Mouse (Mus musculus) layer of hippocampus, adult 8-10 months (tissue): ENCODE data around the gene Sf3a2. TPM values are rescaled to one million over a fixed set of nuclear protein-coding genes. Genes with fewer than 3 reads are reported as not detected.

Source experiments
- DNase-seq, 2 experiments: peaks; one replicate each; pipeline ENCODE4 v3.0.0; 2022; ENCODE audit warnings: low spot score in 2 of 2
- total RNA-seq, 4 experiments: library from RNA; stranded (reverse); gene quantifications; 2 replicates each; pipeline ENCODE4 v1.2.4; 2022

Gene Sf3a2
- total RNA-seq, 4 experiments from 2014 or later, result 43.3 to 60.0 (median 50.2) TPM

DNA sequence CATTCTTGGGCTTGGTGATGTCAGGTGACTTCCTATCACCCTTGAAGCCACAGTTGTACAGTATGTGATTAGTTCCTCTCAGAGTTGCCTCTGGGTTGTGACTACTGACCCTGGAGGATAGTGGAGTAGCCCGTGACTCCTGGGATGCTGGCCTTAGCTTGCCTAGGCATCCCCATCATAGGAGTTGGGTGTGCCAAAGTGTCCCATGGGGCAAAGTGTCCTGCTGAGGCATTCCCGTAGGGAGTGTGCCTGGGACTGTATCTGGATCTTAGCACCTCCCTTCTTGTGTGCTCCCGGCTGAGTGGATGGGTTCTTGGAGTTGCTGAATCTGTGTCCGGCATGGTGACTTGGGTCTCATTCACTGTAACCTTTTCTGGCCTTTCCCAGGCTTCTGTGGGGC lies 23.0 kb upstream of the Sf3a2 start:
- no peak for DNase-seq

DNA sequence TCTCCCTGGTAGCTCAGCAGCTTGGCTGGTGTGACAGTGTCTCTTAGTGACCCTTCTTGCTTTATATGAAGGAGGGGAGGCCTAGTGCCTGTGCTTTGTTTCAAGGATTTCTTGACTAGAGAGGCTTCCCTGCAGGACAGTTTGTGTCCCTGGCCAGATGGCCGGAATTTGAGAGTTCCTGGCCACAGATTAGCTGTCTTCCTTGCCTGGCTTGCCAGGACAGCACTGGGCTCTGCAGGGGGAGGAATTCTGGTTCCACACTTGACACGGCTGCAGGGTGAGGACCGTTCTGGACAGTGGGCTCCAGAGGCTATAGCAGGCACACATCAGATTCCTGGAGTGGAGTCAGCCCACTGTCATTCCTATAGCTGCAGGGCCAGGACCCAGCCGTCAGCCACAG lies 22.3 kb upstream of the Sf3a2 start:
- no peak for DNase-seq

DNA sequence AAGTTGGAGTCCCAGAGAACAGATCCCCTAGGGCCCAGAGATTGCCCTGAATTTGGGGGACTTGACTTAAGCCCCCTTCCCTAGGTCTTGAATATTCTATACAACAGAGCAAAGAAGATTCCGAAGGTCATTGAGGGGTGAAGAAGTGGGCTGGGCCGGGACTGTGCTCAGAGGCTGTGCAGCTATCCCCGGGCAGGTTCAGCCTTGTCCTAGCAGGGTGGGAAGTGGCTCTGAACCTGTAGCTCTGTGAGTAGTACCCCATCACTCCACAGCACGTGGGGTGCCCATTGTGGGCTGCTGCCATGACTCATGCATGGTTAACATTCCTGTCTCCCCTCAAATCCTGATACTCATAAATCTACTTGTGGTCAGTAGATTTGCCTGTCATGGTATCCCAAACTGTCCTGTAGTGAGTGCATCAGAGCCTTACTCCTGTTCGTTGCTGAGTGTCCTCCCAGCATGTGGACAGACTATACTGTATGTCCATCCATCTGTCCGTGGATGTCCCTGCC lies 21.6 kb upstream of the Sf3a2 start:
- no peak for DNase-seq

DNA sequence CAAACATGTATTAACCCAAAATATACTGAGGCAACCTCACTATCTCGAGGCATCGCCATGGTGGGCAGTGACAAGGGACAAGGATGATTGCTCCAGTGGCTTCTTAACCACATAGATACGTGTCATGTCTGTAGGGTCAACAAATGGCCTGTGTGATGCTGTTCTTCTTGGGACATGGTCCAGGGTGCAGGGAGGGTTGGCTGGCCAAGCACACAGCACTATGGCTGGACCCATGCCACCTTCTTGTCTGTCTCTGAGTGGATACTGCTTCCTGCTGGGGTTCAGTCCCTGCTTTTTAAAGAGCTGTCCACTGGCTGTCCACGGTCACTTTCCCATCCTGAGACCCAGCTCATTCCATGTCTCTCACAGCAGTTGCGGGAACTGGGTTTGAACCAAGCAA lies 20.9 kb upstream of the Sf3a2 start:
- no peak for DNase-seq

DNA sequence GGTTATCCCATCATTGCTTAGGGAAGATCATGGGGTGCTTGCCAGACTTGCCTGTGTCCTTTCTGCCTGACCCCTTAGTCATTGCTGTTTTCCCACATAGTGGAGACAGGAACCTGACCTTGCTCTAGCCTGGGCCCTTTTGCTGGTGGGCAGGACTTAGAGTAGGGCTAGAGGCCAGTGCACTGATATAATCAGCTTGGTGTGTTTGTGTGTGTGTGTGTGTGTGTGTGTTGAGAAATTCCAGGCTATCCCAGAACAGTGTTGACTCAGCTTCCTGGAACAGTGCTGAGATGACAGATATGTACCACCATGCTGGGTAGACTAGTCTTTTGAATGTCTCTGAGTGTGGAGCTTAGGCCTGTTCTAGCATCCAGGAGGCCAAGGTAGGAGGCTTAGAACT lies 18.4 kb upstream of the Sf3a2 start:
- DNase-seq, result no peak

DNA sequence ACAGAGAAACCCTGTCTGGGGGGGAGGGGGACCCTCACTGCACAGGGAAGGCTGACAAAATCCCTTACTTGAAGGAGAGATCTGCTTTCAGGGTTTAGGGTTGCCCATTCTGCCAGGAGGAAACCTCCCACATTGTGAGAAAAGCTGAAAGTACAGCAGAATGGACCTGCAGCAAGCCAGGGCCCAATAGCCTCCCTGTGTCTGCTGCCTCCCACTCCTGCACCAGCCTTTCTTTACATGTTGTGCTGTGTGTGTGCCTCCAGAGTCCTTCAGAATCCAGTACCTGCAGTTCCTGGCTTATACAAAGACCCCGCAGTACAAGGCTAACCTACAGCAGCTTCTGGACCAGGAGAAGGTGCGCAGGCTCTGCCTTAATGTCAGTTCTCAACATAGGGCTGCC lies 13.7 kb upstream of the Sf3a2 start:
- no peak for DNase-seq

DNA sequence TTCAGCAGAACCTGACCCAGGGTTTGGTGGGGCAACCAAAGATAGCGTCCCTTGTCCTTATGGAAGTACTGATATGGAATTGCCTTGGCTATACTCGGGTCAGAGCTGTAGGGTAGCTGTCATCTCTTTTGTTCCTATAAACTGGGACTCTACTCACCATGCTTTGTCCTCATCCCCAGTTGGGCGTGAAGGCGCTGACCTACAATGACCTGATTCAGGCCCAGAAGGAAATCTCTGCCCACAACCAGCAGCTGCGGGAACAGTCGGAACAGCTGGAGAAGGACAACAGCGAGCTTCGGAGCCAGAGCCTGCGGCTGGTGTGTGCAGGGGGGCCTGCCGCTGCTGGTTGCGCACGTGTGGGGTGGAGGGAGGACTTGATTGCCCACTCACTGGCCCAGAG lies 13.1 kb upstream of the Sf3a2 start:
- no peak for DNase-seq

DNA sequence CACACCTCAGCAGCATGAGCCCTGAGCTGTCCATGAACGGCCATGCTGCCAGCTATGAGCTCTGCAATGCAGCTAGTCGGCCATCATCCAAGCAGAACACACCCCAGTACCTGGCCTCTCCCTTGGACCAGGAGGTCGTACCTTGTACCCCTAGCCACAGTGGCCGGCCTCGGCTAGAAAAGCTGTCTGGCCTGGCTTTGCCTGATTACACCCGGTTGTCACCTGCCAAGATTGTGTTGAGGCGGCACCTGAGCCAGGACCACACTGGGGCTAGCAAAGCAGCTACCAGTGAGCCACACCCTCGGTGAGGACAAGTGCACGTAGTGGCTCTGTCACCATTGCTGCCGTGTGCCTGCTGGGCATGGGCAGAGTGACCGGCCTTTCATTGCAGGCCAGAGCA lies 12.0 kb upstream of the Sf3a2 start:
- DNase-seq, result no peak

DNA sequence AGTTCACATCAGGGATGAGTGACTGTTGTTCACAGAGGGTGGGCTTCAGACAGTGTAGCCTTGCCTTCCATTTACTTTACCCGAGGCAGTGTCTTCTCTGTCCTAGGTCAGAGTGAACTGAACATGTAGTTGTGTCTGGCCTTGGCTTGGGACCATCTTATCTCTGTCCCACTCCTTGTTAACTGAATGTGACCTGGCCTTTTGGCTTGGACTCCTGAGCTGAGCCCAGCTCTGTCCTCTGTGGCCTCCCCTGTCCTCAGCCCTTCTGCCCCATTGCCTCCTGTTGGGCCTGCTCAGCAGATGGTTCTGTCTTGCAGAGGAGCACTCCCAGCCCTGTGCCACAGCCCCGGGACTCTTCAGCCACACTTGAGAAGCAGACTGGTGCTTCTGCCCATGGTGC lies 10.5 kb upstream of the Sf3a2 start:
- DNase-seq, result no peak

DNA sequence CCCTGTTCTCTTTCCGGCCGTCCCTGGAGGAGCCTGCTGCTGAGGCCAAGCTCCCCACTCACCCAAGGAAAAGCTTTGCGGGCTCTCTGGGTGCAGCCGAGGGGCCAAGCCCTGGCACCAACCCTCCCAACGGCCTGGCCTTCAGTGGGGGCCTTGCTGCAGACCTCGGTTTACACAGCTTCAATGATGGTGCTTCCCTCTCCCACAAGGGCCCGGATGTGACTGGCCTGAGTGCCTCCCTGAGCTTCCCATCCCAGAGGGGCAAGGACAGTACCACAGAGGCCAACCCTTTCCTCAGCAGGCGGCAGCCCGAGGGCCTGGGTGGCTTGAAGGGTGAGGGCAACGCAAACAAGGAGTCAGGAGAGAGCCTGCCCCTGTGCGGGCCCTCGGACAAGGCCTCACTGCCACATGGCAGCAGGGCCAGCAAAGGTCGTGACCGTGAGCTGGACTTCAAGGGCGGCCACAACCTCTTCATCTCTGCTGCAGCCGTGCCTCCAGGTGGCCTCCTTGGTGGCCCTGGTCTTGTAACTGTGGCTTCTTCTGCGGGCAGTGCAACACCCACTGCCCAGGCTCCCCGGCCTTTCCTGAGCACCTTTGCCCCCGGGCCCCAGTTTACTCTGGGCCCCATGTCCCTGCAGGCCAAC lies 7.1 kb upstream of the Sf3a2 start:
- no peak for DNase-seq

DNA sequence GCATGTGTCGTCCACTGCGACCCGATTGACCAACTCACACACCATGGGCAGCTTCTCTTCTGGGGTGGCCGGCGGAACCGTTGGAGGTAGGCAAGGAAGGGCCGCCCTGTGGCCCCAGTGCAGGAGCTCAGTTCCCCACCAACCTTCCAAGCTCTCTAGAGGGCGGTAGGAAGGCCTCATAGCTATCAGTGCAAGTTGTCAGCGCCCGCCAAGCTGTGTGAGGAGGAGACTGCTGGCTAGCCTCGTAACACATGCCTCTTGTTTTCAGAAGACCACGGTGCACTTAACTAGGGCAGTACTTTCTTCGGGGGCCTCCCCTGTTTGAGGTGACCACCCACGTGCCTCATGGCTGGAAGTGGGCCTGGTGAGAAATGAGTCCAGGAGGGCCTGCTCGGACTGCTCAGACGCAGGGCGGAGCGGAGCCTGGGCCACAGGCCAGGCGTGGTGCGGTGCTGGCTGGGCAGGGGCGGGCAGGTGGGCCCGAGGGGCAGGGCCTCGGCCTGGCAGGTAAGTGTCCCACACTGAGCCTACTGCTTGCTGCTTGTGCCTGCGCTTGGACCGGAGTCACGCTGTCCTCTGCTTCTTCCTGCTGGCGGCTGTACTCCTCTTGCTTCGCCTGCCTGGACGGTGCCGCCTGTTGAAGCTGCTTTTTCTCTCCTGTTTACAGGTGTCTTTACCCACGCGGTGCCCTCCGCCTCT lies 6.4 kb upstream of the Sf3a2 start:
- DNase-seq, result no peak

DNA sequence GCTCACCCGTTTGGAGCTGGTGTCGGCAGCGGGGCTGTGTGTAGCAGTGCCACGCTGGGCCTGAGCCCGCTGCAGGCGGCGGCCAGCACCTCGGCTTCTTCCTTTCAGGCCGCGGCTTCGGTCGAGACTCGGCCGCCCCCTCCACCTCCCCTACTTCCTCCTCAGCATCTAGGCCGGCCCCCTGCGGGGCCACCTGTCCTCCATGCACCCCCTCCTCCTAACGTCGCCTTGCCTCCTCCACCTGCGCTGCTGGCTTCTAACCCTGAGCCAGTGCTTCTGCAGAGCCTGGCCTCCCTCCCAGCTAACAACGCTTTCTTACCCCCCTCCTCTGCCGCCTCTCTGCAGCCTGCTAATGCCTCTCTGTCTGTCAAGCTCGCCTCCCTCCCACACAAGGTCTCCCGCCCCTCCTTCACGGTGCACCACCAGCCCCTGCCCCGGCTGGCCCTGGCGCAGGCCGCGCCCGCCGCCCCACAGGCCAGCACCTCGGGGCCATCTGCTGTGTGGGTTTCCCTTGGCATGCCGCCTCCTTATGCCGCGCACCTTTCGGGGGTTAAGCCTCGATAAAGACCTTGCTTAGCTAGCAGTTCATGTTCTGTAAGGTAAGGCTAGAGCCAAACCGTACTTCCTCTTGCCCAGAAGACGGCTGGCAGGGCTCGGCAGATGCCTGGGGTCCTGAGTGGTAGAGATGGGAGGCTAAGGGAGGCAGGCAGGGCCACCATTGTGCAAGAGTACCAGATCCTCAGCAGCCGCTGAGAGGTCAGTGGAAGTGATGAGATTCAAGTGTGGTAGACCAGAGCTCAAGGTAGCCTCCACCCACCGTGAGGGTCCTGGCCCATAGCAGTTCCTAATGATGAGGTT lies 5.6 kb upstream of the Sf3a2 start:
- no peak for DNase-seq

DNA sequence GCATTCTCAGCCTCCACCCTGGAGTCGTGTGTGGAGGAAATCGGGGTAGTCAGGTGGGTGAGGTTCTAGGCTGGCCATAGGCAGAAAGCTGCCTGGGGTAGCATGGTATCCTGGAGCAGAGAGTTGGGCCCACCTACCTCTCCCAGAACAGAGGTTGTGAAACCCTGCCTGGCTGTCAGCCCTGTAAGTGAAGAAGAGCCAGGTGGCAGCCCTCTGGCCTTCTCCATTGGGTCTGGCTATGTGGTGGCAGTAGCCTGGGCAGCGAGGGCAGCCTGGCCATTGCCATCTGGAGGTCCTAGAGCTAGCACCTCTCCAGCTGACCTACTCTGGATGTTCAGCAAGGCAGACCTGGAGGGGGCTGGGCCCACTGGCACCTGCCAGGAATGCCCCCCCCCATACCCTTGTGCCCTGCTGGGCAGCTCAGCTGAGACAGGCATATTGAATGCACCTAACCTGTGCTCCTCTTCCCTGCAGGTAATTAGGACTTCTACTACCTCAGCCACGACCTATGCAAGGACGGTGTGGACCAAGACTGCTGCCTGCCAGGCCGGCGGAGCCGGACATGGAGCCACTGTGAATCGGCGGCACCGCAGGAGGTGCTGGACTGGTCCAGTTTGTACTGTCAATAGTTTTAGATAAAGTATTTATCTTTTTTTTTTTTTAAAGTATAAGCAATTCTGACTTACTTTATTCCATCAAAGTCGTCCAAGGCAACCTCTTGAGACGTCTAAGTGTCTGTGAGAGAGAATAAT lies 4.8 kb upstream of the Sf3a2 start:
- no peak for DNase-seq

DNA sequence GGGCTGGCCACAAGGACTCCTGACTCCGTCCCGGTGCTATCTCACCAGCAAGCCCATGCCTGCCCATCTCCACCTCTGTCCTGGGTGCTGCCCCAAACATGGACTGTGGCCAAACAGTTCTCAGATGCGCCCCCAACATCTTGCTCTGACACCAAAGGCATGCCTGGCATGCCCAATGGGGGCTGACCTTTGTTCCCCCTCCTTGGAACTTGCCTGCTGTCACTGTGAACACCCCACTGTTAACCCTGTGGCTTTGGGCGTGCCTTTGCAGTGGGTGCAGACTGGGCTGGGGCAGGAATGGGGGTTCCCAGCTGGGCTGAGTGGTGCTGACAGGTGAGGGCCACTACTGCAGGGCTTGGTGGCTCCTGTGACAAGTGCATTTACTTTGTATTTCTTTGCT lies 4.2 kb upstream of the Sf3a2 start:
- no peak for DNase-seq

DNA sequence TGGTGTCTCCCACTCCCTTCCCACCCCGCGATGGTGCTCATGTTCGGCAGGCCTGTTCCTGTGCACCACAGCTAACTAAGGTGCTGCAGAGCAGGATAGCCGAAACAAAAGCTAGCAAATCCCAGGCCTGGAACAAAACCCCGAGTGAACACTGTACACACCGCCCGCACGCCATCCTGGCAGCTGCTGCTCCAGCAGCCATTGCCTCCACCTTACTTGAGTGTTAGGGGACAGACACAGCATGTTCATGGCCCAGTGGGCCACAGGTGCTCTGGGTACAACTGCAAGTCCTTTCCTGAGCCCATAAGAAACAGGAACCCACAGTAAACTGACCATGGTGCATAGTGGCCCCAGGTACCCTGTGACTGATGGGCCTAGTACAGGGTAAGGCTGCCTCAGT lies 3.2 kb upstream of the Sf3a2 start:
- DNase-seq, result no peak

DNA sequence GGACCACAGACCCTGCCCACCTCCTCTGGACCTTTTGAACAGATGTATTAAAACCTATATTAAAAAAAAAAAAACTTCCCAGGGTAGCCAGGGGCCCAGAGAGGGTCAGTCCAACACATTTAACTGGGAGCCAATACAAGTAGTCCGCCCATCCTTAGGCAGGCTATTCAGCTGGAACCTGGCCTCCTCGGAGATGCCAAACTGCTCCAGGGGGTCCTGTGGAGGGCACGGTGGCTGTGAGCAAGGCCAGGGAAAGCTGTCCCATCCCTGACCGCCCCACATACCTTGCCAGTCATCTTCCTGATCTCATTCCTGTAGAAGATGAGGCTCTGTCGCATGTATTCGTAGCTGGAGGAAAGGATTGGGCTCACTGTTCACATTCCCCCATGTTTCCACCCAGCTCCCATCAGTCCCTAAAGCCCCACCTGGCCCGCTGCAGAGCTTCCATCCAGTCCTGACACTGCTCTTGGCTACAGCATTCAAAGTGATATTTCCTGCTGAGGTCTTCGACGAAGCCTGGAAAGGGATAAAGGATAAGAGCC lies 1.6 kb upstream of the Sf3a2 start:
- no peak for DNase-seq

DNA sequence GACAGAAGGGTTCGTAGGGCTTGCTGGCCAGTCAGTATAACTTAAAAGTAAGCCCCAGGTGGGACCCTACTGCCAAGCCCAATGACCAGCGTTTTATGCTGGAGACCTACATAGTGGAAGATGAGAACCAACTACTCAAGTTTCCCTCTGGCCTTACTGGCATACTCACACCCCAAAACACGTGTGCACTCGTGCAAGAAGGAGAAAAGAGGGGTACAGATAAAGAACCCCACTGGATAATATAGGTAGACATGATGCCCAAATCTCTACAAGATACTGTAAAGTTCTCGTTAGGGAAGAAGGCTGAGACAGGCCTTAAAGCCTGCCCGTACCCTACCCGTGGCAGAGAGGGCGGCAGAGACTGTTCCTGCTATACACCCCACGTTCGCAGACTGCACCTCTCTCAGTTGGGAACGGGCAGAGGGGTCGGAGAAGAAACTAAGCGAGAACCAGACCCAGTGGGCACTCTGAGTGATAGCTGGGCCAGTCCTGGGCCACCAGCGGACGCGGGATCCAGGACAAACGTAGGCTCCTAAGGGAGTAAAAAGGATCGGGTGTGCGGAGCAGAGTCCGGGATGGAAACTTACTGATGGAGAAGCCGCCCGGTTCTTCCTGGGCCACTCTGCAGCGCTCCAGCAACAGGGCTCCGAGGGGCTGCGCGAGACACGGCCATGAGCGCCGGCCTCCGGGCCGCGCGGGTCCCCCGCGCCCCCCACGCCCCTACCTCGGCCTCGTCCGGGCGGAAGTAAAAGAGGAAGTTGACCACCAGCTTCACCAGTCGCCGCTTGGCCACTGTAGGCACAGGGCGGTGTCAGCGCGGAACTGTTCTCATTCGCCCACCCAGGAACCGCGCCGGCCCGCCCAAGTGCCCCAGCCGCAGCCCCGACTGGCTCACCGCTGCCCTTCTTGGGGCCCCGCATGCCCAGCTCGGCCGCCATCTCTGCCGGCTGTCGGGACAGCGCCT lies 530 bp upstream of the Sf3a2 start:
- peak in 1 of 2 experiments; percentile 69 for DNase-seq

DNA sequence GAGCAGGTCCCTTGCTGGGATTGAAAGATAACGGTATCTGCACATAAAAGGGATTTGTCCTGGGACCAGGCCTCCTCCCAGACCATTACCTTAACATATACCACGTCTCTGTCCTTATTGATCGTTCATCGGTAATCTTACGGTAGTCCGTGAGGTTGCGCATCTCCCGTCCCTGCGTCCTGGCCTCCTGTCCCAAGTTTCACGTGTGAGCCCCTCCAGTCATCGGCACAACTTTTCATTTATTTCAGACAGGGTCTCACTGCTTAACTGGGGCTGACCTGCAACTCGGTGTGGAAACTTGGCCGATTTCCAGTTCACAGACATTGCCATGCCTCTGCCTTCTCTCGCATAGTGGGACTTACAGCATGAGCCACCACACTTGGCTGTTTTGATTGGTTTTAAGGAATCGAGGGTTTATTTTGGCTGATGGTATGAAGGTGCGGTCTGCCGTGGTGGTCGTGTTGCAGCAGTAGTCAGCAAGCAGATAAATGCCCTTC lies 1.1 kb downstream of the Sf3a2 start:
- DNase-seq, result no peak

DNA sequence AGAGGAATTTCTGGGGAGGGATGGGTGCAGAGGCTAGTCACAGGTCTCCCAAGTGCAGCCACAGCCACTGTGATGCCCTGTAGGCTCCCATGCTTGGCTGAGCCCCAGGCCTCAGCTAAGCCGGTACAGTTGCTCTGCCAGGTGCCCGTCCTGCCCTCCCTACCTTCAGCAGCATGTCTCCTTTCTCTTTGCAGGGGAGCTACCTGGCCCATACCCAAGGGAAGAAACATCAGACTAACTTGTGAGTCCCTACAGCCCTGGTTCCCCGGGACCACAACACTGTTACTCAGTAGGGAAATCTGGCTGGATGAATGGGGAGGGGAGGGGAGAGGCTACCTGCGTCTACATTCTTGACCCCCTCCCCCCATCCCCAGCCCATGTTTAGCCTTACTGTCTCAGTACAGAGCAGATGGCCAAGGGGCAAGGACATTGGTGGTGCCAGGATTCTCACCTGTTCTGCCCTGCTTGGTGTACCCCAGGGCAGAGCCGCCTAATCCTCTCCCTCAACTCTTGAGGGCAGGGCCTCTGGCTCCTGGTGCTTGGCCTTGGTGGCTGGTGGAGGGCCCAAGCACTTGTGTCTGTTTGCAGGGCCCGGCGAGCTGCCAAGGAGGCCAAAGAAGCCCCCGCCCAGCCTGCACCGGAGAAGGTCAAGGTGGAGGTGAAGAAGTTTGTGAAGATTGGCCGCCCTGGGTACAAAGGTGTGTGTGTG lies 4.4 kb downstream of the Sf3a2 start:
- DNase-seq, result no peak
